Mouse (Mus musculus) left cerebral cortex, adult 18-20 months (tissue): ENCODE data around the gene Siah1a. TPM values are rescaled to one million over a fixed set of nuclear protein-coding genes. Genes with fewer than 3 reads are reported as not detected.

Source experiments
- DNase-seq, 2 experiments: peaks; one replicate each; pipeline ENCODE4 v3.0.0; 2021 to 2022; ENCODE audit warnings: low spot score in 2 of 2, mixed read lengths in 1 of 2
- total RNA-seq, 2 experiments: library from RNA; stranded (reverse); gene quantifications; 2 replicates each; pipeline ENCODE4 v1.2.3; 2021

Gene Siah1a
- total RNA-seq, 2 experiments from 2014 or later = 31.0 to 33.8 TPM

- peak; percentile 93 to 96 for DNase-seq
Observed at GRCm38 (mm10) chr8:86745935-86746441, 254 bp upstream of the Siah1a start.

DNA sequence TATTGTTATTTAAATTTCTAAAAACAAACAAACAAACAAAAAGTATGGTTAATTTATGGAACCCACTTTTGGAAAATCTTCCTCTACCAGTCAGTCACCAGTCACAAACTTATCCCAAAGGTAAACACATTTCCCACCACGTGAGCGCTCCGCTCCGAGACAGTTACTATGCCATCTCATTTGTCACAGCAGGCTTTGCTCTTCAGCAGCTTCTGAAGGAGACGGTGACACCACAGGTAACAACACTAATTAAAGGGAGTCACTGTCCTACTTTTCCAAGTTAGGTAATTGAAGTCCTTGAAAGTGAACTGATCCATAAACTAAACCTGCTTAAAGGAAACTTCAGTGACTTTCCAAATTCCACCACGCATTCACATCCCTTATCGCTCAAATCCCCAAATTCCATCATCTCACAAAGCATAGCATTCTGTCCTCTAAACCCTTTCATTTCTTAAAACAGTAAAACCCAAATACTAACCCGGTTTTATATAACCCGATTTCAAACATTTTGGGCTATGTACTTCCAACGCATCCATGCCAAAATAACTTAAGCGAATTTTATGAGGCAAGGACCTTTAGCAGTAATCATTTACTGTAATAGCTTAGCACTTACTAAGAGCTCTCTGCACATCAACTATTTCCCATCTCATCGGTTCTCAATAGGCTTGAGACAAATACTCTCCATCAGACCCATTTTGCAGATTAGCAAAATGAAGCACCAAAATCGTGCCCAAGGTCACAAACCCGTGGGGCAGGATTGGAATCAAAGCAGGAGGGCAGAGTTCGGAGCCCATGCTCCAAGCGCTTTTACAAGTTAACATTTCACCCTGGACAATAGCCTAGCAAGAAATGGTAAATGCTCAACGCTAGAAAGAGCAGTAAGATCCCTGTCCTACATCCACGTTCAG lies 1.2 kb downstream of the Siah1a start:
- DNase-seq = no peak

DNA sequence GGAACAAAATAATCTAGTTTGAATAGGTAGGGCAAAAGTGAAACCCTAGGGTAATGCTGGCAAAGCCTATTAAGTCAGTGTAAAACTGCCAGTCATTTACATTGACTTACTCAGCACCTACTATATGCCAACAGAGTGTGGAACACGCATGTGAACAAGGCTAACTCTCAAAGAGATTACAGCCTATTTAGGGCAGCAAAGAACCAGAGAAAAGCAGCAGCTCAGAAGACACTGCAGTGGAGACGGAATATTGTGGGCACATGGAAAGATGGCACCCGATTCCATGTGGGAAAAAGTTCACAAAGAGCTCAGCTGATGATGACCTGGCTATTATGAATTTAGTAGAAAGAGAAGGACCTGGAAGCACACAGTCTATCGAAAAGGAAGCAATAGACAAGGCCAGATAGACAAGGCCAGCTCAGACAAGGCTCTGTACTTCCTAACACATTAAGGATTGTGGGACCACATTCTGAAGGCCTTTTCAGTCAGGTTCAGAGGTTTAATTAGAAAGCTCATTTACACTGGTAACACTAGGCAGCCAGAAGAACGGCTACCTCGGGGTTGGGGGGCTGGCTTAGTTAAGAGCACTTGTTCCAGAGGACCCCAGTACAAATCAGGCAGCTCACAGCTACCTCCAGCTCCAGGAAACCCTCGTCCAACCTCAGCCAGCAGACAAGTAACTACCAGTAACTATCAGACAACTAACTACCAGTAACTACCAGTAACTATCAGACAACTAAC lies 3.0 kb downstream of the Siah1a start:
- no peak for DNase-seq

- no peak for DNase-seq
Observed at GRCm38 (mm10) chr8:86741627-86742026, 4.1 kb downstream of the Siah1a start.

- no peak for DNase-seq
Observed at GRCm38 (mm10) chr8:86740899-86741298, 4.8 kb downstream of the Siah1a start.

DNA sequence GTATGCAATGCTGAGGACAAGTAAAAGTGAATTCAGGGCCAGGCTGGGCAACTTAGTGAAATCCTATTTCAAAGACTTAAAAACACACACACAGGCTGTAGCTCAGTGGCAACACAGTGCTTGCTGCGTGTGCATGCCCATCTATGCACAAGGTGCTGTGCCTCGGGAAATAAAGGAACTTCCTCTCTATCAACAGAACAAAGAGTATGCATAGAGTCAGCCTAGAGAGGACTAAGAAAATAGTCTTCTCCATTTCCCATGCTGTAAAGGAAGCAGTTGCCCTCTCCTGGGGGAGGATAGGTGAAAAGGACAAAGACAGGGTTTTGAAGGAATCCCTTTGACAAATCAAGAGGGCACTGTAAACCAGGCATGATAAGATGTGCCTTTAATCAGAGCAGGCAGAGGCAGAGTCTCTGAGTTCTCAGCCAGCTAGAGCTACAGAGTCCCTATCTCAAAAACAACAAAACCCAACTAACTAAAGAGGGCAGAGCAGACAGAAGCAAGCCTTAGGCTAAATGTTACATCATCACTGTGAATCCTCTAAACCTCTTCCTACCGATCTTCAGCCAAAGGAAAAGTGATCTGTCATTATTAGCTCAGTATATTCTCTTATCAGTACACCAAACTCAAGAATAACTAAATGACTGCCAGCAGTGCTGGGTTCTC lies 10.2 kb downstream of the Siah1a start:
- no peak for DNase-seq

DNA sequence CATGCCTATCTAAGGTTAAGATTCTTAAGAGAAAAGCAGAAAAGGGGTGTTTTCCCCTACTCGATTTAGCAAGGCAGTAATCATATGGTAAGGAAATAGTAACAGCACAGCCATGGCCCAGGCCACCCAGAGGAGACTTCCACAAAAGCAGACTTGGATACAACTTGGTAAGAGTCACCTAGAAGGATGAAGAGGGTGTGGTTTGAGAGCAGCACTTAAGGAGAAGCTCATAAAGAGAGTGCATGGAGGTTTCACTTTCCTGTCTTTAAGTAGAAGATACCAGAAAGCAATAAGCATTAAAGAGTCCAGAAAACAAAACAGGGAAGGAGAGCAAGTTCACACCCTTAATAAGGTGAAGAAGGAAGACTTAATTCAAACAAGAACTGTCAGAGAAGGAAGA lies 10.8 kb downstream of the Siah1a start:
- no peak for DNase-seq

DNA sequence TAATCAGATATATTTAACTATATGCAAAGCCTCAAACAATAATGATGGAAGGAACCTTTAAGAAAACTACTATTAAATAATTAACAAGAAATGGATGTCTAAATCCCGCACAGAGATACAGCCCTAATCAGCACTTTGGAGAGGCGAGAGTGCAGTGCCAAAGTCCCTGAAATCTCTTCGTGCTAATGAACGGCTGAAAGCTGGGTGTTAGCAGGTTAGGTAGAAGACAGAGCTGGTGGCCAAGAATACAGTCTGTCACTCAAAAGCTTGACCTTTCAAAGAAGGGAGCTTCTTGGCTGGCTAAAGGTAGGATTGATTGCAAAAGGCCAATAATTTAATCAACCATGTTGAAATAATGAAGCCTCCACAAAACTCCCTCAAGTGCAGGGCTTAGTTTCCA lies 11.6 kb downstream of the Siah1a start:
- no peak for DNase-seq

DNA sequence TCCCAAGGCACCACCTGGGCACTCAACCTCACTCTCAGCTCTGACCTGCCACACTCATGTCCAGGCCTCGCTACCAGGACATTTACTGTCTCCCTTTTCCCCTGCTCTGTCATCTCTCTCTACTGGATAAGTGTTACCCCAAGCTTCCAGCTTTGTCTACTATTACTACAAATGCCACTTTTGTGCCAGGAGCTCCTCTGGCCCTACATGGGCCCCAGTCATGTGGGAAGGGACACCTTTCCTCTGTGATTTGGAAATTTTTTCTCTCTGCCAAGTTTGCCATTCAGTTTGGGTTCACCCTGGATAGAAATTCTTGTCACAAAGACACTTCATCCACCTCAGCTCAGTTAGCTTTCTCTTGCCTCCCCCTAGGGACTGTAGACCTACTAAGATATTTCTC lies 14.9 kb downstream of the Siah1a start:
- DNase-seq = no peak

DNA sequence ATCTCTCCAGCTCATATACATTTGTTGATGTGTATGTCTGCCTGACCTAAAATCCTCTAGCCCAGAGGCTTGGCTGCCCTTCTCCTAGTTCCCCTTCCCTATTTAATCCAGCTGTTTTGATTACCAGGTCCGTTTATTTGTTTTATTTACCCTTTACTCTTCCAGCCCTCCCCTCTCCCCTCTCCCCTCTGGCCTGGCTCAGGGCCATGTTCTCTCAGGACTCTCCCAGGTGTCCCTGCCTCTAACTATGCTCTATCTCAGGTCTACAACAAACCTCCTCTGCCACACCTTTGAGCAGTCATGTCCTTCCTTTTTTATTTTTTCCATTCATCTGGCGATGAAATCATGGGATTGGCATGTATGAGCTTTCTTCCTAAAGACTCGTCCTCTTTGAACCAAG lies 15.4 kb downstream of the Siah1a start:
- no peak for DNase-seq

DNA sequence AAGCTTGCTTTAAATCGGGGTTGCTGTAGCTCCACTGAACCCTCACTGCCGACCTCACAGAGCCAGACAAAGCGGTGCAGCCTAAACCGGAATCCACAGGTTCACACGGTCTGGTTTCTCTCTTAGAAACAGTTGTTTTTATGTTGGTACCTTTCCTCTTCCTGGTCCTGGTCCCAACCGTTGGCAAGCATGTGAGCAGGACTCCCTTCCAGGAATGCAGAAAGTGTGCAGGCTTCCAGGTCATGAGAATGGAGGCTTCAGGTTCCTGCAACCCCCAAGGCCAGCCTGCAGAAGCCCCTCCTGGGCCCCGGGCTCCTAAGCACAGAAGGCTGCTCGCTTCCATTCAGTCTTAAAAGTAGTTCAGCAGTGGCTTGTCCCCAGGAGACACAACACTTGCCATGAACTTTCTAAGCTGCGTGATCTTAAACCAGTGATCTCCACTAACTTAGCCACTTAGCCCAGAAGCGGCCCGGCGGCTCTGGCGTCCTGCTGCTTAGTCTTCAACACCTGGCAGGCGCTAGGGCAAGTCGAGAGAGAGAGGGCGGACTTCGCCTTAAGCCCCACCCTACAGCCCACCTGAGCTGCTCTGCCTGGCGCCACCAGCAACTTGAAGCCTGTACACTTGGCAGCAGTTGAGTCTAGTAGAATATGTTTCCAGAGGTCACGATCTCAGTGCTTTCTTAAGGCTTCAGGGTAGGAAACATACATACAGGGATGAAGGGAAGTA lies 17.3 kb downstream of the Siah1a start:
- no peak for DNase-seq

DNA sequence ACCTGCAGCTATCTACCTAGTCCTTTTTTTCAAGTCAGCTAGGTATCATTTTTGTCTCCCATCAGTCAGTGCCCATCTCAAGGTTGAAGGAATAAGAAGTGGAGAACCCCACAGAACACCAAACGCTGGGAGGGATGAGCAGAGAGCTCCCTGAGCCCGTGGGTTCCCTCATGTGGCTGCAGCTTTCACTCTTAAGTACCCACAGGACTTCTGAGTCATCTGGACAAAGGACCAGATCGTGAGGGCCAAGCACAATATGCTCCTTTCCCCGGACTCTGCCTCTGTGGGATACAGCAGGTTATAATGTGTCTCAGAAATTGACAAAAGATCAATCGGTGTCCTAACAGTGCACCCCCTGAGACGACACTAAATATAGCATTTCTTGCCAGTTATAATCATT lies 18.8 kb downstream of the Siah1a start:
- DNase-seq = no peak

GRCm38 (mm10) chr8:86721490-86721889 lies 24.2 kb downstream of the Siah1a start:
- DNase-seq = no peak

- DNase-seq = no peak
Observed at GRCm38 (mm10) chr8:86720756-86721459, 24.8 kb downstream of the Siah1a start.

DNA sequence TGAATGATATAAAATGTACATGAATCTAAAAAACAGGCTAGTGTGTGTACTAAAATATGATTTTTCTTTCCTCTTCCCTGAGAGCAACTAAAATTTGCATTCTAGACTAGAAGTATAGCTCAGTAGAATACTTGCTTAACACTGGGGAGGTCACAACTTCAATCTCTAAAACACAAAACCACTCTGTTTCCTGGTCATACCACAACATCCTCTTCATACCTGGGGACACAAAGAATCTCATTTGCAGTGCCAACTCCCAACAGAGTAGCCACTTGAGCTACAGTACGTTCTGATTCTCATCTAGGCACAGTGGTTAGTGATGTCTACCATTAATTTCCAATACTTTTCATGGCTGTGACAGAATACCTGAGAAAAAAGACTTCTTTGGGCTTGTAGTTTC lies 26.4 kb downstream of the Siah1a start:
- DNase-seq = no peak

- no peak for DNase-seq
Observed at GRCm38 (mm10) chr8:86718332-86718994, 27.3 kb downstream of the Siah1a start.

DNA sequence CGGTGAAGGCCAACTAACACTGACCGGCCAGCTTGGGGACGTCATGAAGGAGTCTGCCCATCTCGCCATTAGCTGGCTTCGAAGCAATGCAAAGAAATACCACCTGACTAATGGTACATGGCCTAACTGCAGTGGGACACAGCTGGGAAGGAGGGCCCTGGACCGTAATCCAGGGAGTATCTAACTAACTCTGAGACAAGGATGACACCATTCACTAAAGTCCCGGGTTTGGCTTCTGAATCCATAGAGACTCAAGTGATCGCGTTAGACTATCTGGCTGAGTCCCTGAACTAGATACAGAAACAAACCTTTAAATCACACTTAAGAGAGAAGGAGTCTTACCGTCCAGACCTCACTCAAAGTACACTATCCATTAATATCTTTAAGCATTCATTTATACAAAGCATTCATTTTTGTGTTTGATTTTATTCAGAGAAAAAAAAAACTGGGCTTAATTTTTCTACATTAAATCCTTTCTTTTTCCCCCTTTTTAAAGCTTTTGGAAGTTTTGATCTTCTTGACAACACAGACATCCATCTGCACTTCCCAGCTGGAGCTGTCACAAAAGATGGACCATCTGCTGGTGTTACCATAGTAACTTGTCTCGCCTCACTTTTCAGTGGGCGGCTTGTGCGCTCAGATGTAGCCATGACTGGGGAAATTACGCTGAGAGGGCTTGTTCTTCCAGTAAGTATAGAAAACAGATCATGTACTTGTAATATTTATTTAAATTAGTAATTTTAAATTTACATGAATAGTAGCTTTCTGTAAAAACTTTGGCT lies 32.1 kb downstream of the Siah1a start:
- peak; percentile 71 to 78 for DNase-seq

GRCm38 (mm10) chr8:86712594-86712993 lies 33.1 kb downstream of the Siah1a start:
- no peak for DNase-seq

- peak in 1 of 2 experiments; percentile 38 for DNase-seq
Observed at GRCm38 (mm10) chr8:86707873-86708272, 37.9 kb downstream of the Siah1a start.
